Mouse (Mus musculus) heart, adult 2 months (tissue): ENCODE results near the gene Bdh2.

Source experiments
- CTCF ChIP-seq: fragments of 200-600 bp; IDR thresholded peaks from 2 replicates; pipeline ENCODE4 v1.8.1; 2022; ENCODE audit warnings: antibody characterized with exemption, mild to moderate bottlenecking, moderate library complexity
- POLR2A ChIP-seq: fragments of 200-500 bp; IDR thresholded peaks from 2 replicates; pipeline ENCODE4 v1.6.1; 2011; ENCODE audit warnings: mild to moderate bottlenecking, low read depth, low read length, control low read depth; ENCODE audit not compliant: insufficient read depth

DNA sequence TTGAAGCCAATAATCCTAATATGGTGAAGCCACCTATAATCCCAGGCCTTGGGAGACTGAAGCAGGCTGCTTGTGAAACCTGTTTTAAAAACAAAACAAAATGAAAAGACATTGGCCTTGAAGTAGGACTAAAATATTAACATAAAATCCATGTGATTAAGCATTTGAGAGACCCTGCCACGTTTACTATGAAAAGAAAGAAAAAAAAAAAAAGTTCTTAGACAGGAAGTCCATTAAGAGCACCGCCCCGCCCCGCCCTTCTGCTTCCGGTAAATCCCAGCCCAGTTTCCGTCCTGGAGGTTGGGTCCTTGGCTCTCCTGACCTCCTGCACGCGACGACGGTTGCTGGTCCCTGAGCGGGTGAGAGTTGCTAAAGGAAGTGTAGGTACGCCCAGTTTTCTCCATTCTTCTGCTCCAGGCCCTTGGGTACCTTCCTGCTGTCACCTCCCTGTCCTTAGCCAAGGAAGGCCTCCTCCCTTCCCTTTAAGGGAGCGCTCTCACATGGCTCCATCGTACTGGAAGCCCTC, 66.8 kb downstream of the Bdh2 start, which contains the start of gene Slc9b1:
- no peak for TF ChIP-seq CTCF
- TF ChIP-seq POLR2A: no peak
